Mouse (Mus musculus): ENCODE measurements at regions not wholly inside any gene's neighbourhood (a gene's known extent, or its start where the extent isn't known, plus 50 kb on each side); places are given as distances from the start of the nearest gene placed in this dataset.
"Not testable (repeated sequence)": the region's sequence is repeated elsewhere in the genome, so short reads cannot be mapped to it uniquely, and the experiment has no call there.

GRCm38 (mm10) chrX:50618936-50619335, 190.6 kb upstream of the Olfr1324 start:
- no peak for ATAC-seq
- 47% methylated on average over 4 of the region's 4 CpGs for WGBS (ENCODE audit: insufficient replicate concordance)
- H3K4me2 ChIP-seq: no peak overlapping the region
- H3K4me3 ChIP-seq: no peak overlapping the region
- H3K27me3 ChIP-seq (replicated peaks): no peaks in the 10 kb centered on the region
- H3K9me3 ChIP-seq (replicated peaks): no peaks in the 10 kb centered on the region
- no peaks in the 10 kb centered on the region for H3K36me3 ChIP-seq
- no peaks in the 10 kb centered on the region for H3K4me1 ChIP-seq
- no peak overlapping the region for H3K27ac ChIP-seq
- H3K9ac ChIP-seq: no peak overlapping the region

- not testable (repeated sequence) for ATAC-seq; H3K9me3 ChIP-seq (replicated peaks); H3K36me3 ChIP-seq; H3K27me3 ChIP-seq (replicated peaks); H3K27ac ChIP-seq; H3K9ac ChIP-seq
- H3K4me2 ChIP-seq: peak overlapping the region; percentile 39
- 54% methylated on average over 8 of the region's 8 CpGs for WGBS (ENCODE audit: insufficient replicate concordance)
- H3K4me1 ChIP-seq: peaks cover 13% of the 10 kb centered on the region
- peak overlapping the region; percentile 32; the same call in 1 of the 2 replicates for H3K4me3 ChIP-seq
These were observed 188.6 kb upstream of the Olfr1324 start for GRCm38 (mm10) chrX:50616920-50617319.

GRCm38 (mm10) chrX:50614874-50615273, 186.6 kb upstream of the Olfr1324 start:
- not testable (repeated sequence) for H3K27ac ChIP-seq; H3K9ac ChIP-seq; H3K27me3 ChIP-seq (replicated peaks); H3K36me3 ChIP-seq; H3K9me3 ChIP-seq (replicated peaks)
- WGBS (ENCODE audit: insufficient replicate concordance): 51% methylated on average over 3 of the region's 3 CpGs
- H3K4me2 ChIP-seq: peak overlapping the region; percentile 40
- peak overlapping the region; percentile 31 for H3K4me3 ChIP-seq
- peaks cover 13% of the 10 kb centered on the region for H3K4me1 ChIP-seq
- peak; percentile 69 for ATAC-seq

- peak overlapping the region; percentile 40 for H3K4me2 ChIP-seq
- not testable (repeated sequence) for H3K9me3 ChIP-seq (replicated peaks); H3K27ac ChIP-seq; ATAC-seq; H3K36me3 ChIP-seq; H3K9ac ChIP-seq; H3K27me3 ChIP-seq (replicated peaks)
- peak overlapping the region; percentile 31 for H3K4me3 ChIP-seq
- H3K4me1 ChIP-seq: peaks cover 13% of the 10 kb centered on the region
- WGBS (ENCODE audit: insufficient replicate concordance): 63% methylated on average over 6 of the region's 6 CpGs
These were observed 186.1 kb upstream of the Olfr1324 start for GRCm38 (mm10) chrX:50614367-50614766.

- Histone ChIP-seq H3K4me2 (peak overlapping the region; percentile 46), H3K27me3 (replicated peaks) (no peaks in the 10 kb centered on the region), H3K4me1 (peaks cover 13% of the 10 kb centered on the region), H3K9ac (0 out of 2 replicates have a peak overlapping the region, but pooled peaks have one; percentile 17), H3K27ac (no peak overlapping the region; the same call in 1 of the 2 replicates), H3K4me3 (peak overlapping the region; percentile 27), H3K9me3 (replicated peaks) (no peaks in the 10 kb centered on the region), H3K36me3 (no peaks in the 10 kb centered on the region)
- WGBS (ENCODE audit: insufficient replicate concordance): 31% methylated on average over 9 of the region's 9 CpGs
- ATAC-seq: peak; percentile 68
These were observed 183.7 kb upstream of the Olfr1324 start for GRCm38 (mm10) chrX:50611765-50612591.

- H3K4me1 ChIP-seq; ATAC-seq; H3K4me2 ChIP-seq; H3K27ac ChIP-seq; H3K4me3 ChIP-seq; H3K27me3 ChIP-seq (replicated peaks); H3K9me3 ChIP-seq (replicated peaks); H3K9ac ChIP-seq; H3K36me3 ChIP-seq: not testable (repeated sequence)
- 63% methylated on average over 6 of the region's 6 CpGs for WGBS (ENCODE audit: insufficient replicate concordance)
These were observed 179.8 kb upstream of the Olfr1324 start for GRCm38 (mm10) chrX:50608141-50608540.

GRCm38 (mm10) chrX:50607636-50608035, 179.3 kb upstream of the Olfr1324 start:
- 48% methylated on average over 7 of the region's 7 CpGs for WGBS (ENCODE audit: insufficient replicate concordance)
- Histone ChIP-seq H3K27me3 (replicated peaks) (no peaks in the 10 kb centered on the region), H3K4me1 (peaks cover 2% of the 10 kb centered on the region; the same call in 1 of the 2 replicates), H3K9ac (no peak overlapping the region), H3K9me3 (replicated peaks) (no peaks in the 10 kb centered on the region), H3K27ac (no peak overlapping the region), H3K36me3 (no peaks in the 10 kb centered on the region), H3K4me2 (no peak overlapping the region), H3K4me3 (no peak overlapping the region)
- ATAC-seq: no peak

- not testable (repeated sequence) for H3K9ac ChIP-seq; H3K27ac ChIP-seq; H3K27me3 ChIP-seq (replicated peaks); H3K36me3 ChIP-seq; H3K4me1 ChIP-seq; H3K9me3 ChIP-seq (replicated peaks)
- Histone ChIP-seq H3K4me3 (peak overlapping the region; percentile 15; the same call in 1 of the 2 replicates), H3K4me2 (peak overlapping the region; percentile 33)
- peak; percentile 70 for ATAC-seq
- 48% methylated on average over 2 of the region's 2 CpGs for WGBS (ENCODE audit: insufficient replicate concordance)
These were observed 177.2 kb upstream of the Olfr1324 start for GRCm38 (mm10) chrX:50605517-50605916.

GRCm38 (mm10) chrX:50604995-50605394, 176.7 kb upstream of the Olfr1324 start:
- H3K4me3 ChIP-seq: peak overlapping the region; percentile 15
- WGBS (ENCODE audit: insufficient replicate concordance): 49% methylated on average over 4 of the region's 4 CpGs
- H3K4me1 ChIP-seq; H3K36me3 ChIP-seq; H3K9ac ChIP-seq; H3K9me3 ChIP-seq (replicated peaks); H3K27ac ChIP-seq; H3K27me3 ChIP-seq (replicated peaks): not testable (repeated sequence)
- peak; percentile 48; the same call in 1 of the 2 replicates for ATAC-seq
- H3K4me2 ChIP-seq: peak overlapping the region; percentile 33

GRCm38 (mm10) chrX:50602881-50603280, 174.6 kb upstream of the Olfr1324 start:
- peak overlapping the region; percentile 36 for H3K4me3 ChIP-seq
- 55% methylated on average over 3 of the region's 3 CpGs for WGBS (ENCODE audit: insufficient replicate concordance)
- not testable (repeated sequence) for H3K9ac ChIP-seq; H3K9me3 ChIP-seq (replicated peaks); H3K4me1 ChIP-seq; H3K36me3 ChIP-seq; H3K27me3 ChIP-seq (replicated peaks); H3K27ac ChIP-seq
- peak; percentile 69 for ATAC-seq
- H3K4me2 ChIP-seq: peak overlapping the region; percentile 51

GRCm38 (mm10) chrX:50602461-50602875, 174.2 kb upstream of the Olfr1324 start:
- H3K27me3 ChIP-seq (replicated peaks); H3K4me1 ChIP-seq; H3K9me3 ChIP-seq (replicated peaks); ATAC-seq; H3K27ac ChIP-seq; H3K9ac ChIP-seq: not testable (repeated sequence)
- WGBS (ENCODE audit: insufficient replicate concordance): 57% methylated on average over 8 of the region's 9 CpGs
- H3K4me3 ChIP-seq: peak overlapping the region; percentile 36
- peak overlapping the region; percentile 51 for H3K4me2 ChIP-seq
- H3K36me3 ChIP-seq: peaks cover 11% of the 10 kb centered on the region

- H3K4me1 ChIP-seq; H3K27ac ChIP-seq; H3K9me3 ChIP-seq (replicated peaks); H3K9ac ChIP-seq; H3K27me3 ChIP-seq (replicated peaks): not testable (repeated sequence)
- ATAC-seq: peak; percentile 47; the same call in 1 of the 2 replicates
- Histone ChIP-seq H3K36me3 (peaks cover 15% of the 10 kb centered on the region), H3K4me2 (peak overlapping the region; percentile 42), H3K4me3 (peak overlapping the region; percentile 32)
- WGBS (ENCODE audit: insufficient replicate concordance): 51% methylated on average over 3 of the region's 3 CpGs
These were observed 172.0 kb upstream of the Olfr1324 start for GRCm38 (mm10) chrX:50600262-50600661.

All from liver, embryonic 12.5 days (tissue).